Mouse (Mus musculus) CH12.LX (cell line): ENCODE measurements at regions not wholly inside any gene's neighbourhood (a gene's known extent, or its start where the extent isn't known, plus 50 kb on each side); places are given as distances from the start of the nearest gene placed in this dataset.

Experiments used
- IRF4 ChIP-seq: IDR thresholded peaks from 2 replicates; pipeline ENCODE4 v1.6.1; 2014; ENCODE audit warnings: low read depth, mild to moderate bottlenecking, inconsistent platforms, low read length, improper control_type of control experiment
- KAT2A ChIP-seq: IDR thresholded peaks from 2 replicates; pipeline ENCODE4 v1.6.1; 2012; ENCODE audit warnings: low read length, improper control_type of control experiment, inconsistent platforms; ENCODE audit not compliant: insufficient replicate concordance

- TF ChIP-seq IRF4 (no peak), KAT2A (no peak)
These were observed 731.8 kb downstream of the Robo2 start for GRCm38 (mm10) chr16:73679804-73680203.
